Mouse (Mus musculus) G1E (cell line): Measurements from ENCODE around the gene Slc25a30.

Source experiments
- CTCF ChIP-seq: IDR thresholded peaks from 2 replicates; pipeline ENCODE4 v1.5.1; 2012; ENCODE audit warnings: low read depth, low read length, inconsistent platforms, mixed read lengths
- GATA1 ChIP-seq: IDR thresholded peaks from 2 replicates; pipeline ENCODE4 v1.6.1; 2012; ENCODE audit warnings: borderline replicate concordance, low read length, inconsistent platforms, mixed read lengths
- GATA2 ChIP-seq: IDR thresholded peaks from 2 replicates; pipeline ENCODE4 v1.6.1; 2012; ENCODE audit warnings: low read depth, low read length, inconsistent platforms, borderline replicate concordance

GRCm38 (mm10) chr14:75834739-75835381, 48.0 kb upstream of the Slc25a30 start:
- no peak for TF ChIP-seq CTCF
- no peak for TF ChIP-seq GATA2
- TF ChIP-seq GATA1: no peak
